Mouse (Mus musculus): Measurements from ENCODE around the gene Ndufa3. TPM values are rescaled to one million over a fixed set of nuclear protein-coding genes. Genes with fewer than 3 reads are reported as not detected.

Gene Ndufa3
- total and polyA plus RNA-seq, 3 experiments: 58.9 to 307 (median 261) TPM

GRCm38 (mm10) chr7:3611006-3611405 is 6.2 kb upstream of the Ndufa3 start:
- Histone ChIP-seq H3K9me3 (replicated peaks; ENCODE audit: low read length) (peaks cover 2% of the 10 kb centered on the region), H3K79me2 (replicated peaks; ENCODE audit: control insufficient read depth, extremely low read depth, insufficient read depth, poor library complexity, severe bottlenecking) (no peaks in the 10 kb centered on the region), H3K9ac (ENCODE audit: insufficient read depth, low read depth) (no peak overlapping the region), H3K4me1 (ENCODE audit: control insufficient read depth in 1 of 2, insufficient read depth in 2 of 2) (peaks cover 5 to 6% of the 10 kb centered on the region in 2 experiments; a peak in 3 of 4 replicates), H3K4me2 (ENCODE audit: insufficient read depth, low read depth, poor library complexity, severe bottlenecking) (no peak overlapping the region), H3K36me3 (replicated peaks in 1 of 2; ENCODE audit: control insufficient read depth in 1 of 2, insufficient read depth in 1 of 2, low read length in 1 of 2) (no peaks in the 10 kb centered on the region), H3K27me3 (replicated peaks) (no peaks in the 10 kb centered on the region), H3K27ac (ENCODE audit: insufficient read depth, low read depth) (no peak overlapping the region), H3K4me3 (replicated peaks in 1 of 3; ENCODE audit: low read depth in 2 of 3, low read length in 2 of 3, poor library complexity in 1 of 3) (no peak overlapping the region)
- DNase-seq (ENCODE audit: extremely low read depth): no peak
- in situ Hi-C loops (cut with MboI; ENCODE audit: low pct_ligation_motif_present, low pct_unique_long_range_greater_than_20kb, low sequenced_read_pairs) (no loop called here), dilution Hi-C loops (cut with MboI; ENCODE audit: extremely low pct_ligation_motif_present, extremely low pct_unique_long_range_greater_than_20kb, low sequenced_read_pairs) (no loop called here)
- TF ChIP-seq ZKSCAN1 (IDR thresholded peaks at IDR 0.05; ENCODE audit: borderline replicate concordance, low read depth, low read length) (no peak), ZC3H11A (IDR thresholded peaks at IDR 0.05; ENCODE audit: low read depth, low read length) (no peak), RCOR1 (conservative IDR thresholded peaks at IDR 0.05; ENCODE audit: low read depth, low read length) (no peak), NELFE (IDR thresholded peaks at IDR 0.05; ENCODE audit: low read depth, low read length) (no peak), BHLHE40 (IDR thresholded peaks at IDR 0.05; ENCODE audit: low read depth, low read length) (no peak), USF1 (IDR thresholded peaks at IDR 0.05; ENCODE audit: low read depth, low read length) (no peak), MAX (IDR thresholded peaks at IDR 0.05; ENCODE audit: low read length) (no peak), MEF2A (IDR thresholded peaks at IDR 0.05; ENCODE audit: borderline replicate concordance, low read depth, low read length) (no peak), ZNF384 (IDR thresholded peaks at IDR 0.05; ENCODE audit: low read depth, low read length) (no peak), UBTF (IDR thresholded peaks at IDR 0.05; ENCODE audit: low read depth, low read length) (no peak), ELF1 (IDR thresholded peaks at IDR 0.05; ENCODE audit: low read depth, low read length) (no peak), TBP (conservative IDR thresholded peaks at IDR 0.05; ENCODE audit: low read depth, low read length) (no peak), MXI1 (IDR thresholded peaks at IDR 0.05; ENCODE audit: low read depth, low read length) (no peak), ETS1 (conservative IDR thresholded peaks at IDR 0.05; ENCODE audit: low read depth, low read length) (no peak), KAT2A (IDR thresholded peaks at IDR 0.05; ENCODE audit: insufficient replicate concordance, low read length) (no peak), JUN (IDR thresholded peaks at IDR 0.05; ENCODE audit: insufficient read depth, low read depth, low read length) (no peak), JUND (conservative IDR thresholded peaks at IDR 0.05; ENCODE audit: low read depth, low read length) (no peak), NRF1 (IDR thresholded peaks at IDR 0.05; ENCODE audit: low read depth, low read length) (no peak), USF2 (conservative IDR thresholded peaks at IDR 0.05; ENCODE audit: low read depth, low read length) (no peak)

DNA sequence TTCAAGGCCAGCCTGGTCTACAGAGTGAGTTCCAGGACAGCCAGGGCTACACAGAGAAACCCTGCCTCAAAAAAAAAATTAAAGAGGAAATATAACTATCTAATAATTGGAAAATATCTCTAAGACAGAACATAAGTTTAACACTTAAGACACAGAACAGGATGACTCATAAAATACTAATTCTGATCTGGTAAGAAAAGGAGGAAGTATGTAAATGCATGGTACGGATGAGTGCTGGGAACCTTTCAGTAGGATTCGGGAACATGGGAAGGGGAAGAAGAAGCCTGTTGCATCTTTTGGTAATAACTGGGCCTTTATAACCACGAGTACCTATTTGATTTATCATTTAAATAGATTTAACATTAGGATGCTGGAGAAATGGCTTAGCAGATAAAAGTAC is 3.2 kb upstream of the Ndufa3 start:
- no peaks in the 10 kb centered on the region for H3K27me3 ChIP-seq (replicated peaks)
- H3K36me3 ChIP-seq (replicated peaks in 1 of 2; ENCODE audit: control insufficient read depth in 1 of 2, insufficient read depth in 1 of 2, low read length in 1 of 2): peaks cover under 1 to 4% of the 10 kb centered on the region in 2 experiments
- in situ Hi-C loops (cut with MboI; ENCODE audit: low pct_ligation_motif_present, low pct_unique_long_range_greater_than_20kb, low sequenced_read_pairs) (no loop called here), dilution Hi-C loops (cut with MboI; ENCODE audit: extremely low pct_ligation_motif_present, extremely low pct_unique_long_range_greater_than_20kb, low sequenced_read_pairs) (no loop called here)
- H3K4me3 ChIP-seq (replicated peaks in 1 of 3; ENCODE audit: low read depth in 2 of 3, low read length in 2 of 3, poor library complexity in 1 of 3): no peak overlapping the region
- H3K27ac ChIP-seq (ENCODE audit: insufficient read depth, low read depth): no peak overlapping the region
- no peaks in the 10 kb centered on the region for H3K79me2 ChIP-seq (replicated peaks; ENCODE audit: control insufficient read depth, extremely low read depth, insufficient read depth, poor library complexity, severe bottlenecking)
- no peaks in the 10 kb centered on the region for H3K9me3 ChIP-seq (replicated peaks; ENCODE audit: low read length)
- H3K9ac ChIP-seq (ENCODE audit: insufficient read depth, low read depth): no peak overlapping the region
- peaks cover 5 to 16% of the 10 kb centered on the region in 2 experiments for H3K4me1 ChIP-seq (ENCODE audit: control insufficient read depth in 1 of 2, insufficient read depth in 2 of 2)
- TF ChIP-seq ZC3H11A (IDR thresholded peaks at IDR 0.05; ENCODE audit: low read depth, low read length): no peak
- DNase-seq (ENCODE audit: extremely low read depth): no peak
- no peak overlapping the region for H3K4me2 ChIP-seq (ENCODE audit: insufficient read depth, low read depth, poor library complexity, severe bottlenecking)

Data from CH12.LX (cell line).